In genomic region chr12:99407318-99407716, GRCm38 (mm10) we compare ENCODE assay signal across 8 mouse cellular contexts.
A peak's percentile ranks its signal among the peaks of the same experiment; 100 is the strongest.
DNase-seq lines count a peak whose midpoint lies in the region; ATAC-seq and TF ChIP-seq lines count a peak whose summit lies in the region.

No protein-coding gene starts in this region.

- no peak for TF ChIP-seq POLR2A in liver, adult 2 months (IDR thresholded peaks at IDR 0.05; ENCODE audit: extremely low read depth, insufficient read depth, low read length)

- no peak for DNase-seq in liver, adult 2 months (ENCODE audit: extremely low read depth, low read depth, low spot score)
- DNase-seq in liver: no peak
- peak; percentile 36 for DNase-seq in c-Kit-positive CD71-positive TER-119-positive erythroid progenitor cells, embryonic 14.5 days (ENCODE audit: low spot score)
- peak; percentile 40 for DNase-seq in heart, postnatal 10 days
- DNase-seq in layer of hippocampus, postnatal 36 days: no peak
- no peak for DNase-seq in B cell, adult 2 months

- 18% methylated on average over 6 of the region's 6 CpGs for WGBS in liver, adult 2 months

- intact Hi-C loops in heart, postnatal 10 days (cut with DNase I): no loop called here

- H3K79me2 ChIP-seq in liver, adult 2 months (ENCODE audit: control insufficient read depth, insufficient read depth, low read length): peaks cover 6% of the 10 kb centered on the region; the same call in 1 of the 2 replicates

- no peak for TF ChIP-seq CTCF in liver, adult 2 months (IDR thresholded peaks at IDR 0.05; ENCODE audit: low read depth, low read length)

- ATAC-seq in megakaryocyte-erythroid progenitor cell, adult 5-6 weeks (replicated peaks; ENCODE audit: low FRiP score, low TSS enrichment, poor library complexity, severe bottlenecking): 0 out of 2 replicates have a peak, but pooled peaks have one; percentile 39
- no peak for ATAC-seq in cerebellum, adult (ENCODE audit: insufficient number of reproducible peaks, low FRiP score, low TSS enrichment)

- peak overlapping the region; percentile 57 for H3K27ac ChIP-seq in liver, adult 2 months (replicated peaks; ENCODE audit: insufficient read depth, low read depth, low read length)

- no peaks in the 10 kb centered on the region for H3K27me3 ChIP-seq in liver, adult 2 months (ENCODE audit: control insufficient read depth, insufficient read depth, low read length)

- H3K4me3 ChIP-seq in liver, adult 2 months (ENCODE audit: insufficient read depth, low read depth, low read length): peak overlapping the region; percentile 3; the same call in 1 of the 2 replicates

- no peaks in the 10 kb centered on the region for H3K36me3 ChIP-seq in liver, adult 2 months (ENCODE audit: control insufficient read depth, insufficient read depth, low read length)

- H3K9ac ChIP-seq in liver, adult 2 months (ENCODE audit: low read depth, low read length): peak overlapping the region; percentile 4; the same call in 1 of the 2 replicates

- H3K4me1 ChIP-seq in liver, adult 2 months (ENCODE audit: control insufficient read depth, insufficient read depth, low read length): peaks cover 2% of the 10 kb centered on the region; the same call in 1 of the 2 replicates

Comparison
In these comparisons a context has a peak if more than half of its experiments do, and no peak if none do; other contexts are left out.
1. DNase-seq: peak in c-Kit-positive CD71-positive TER-119-positive erythroid progenitor cells, embryonic 14.5 days (single experiment) and heart, postnatal 10 days (2 of 2); none in liver, adult 2 months (single experiment), liver (single experiment), layer of hippocampus, postnatal 36 days (0 of 2) and B cell, adult 2 months (0 of 2).